Mouse (Mus musculus): ENCODE results near the gene Spryd3. TPM values are rescaled to one million over a fixed set of nuclear protein-coding genes. Genes with fewer than 3 reads are reported as not detected.

Spryd3 gene
- total RNA-seq, 2 experiments from 2014 or later: 141 to 151 TPM

DNA sequence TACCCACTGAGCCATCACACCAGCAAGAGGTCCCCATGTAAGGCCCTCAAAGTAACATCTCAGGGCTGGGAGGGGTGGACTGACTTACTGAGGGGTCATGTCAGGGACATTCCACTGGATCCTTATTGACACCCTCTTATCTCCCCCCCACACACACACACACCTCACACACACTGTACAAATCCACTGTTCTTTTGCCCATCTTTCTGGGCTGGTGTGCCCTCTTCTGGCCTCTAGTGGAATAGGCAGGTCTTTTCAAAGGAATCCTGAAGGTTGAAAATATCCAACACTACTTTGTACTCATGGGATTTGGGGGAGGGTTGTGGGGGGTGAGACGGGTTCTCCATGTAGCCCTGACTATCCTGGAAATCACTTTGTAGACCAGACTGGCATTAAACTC is 10.8 kb upstream of the Spryd3 start:
- DNase-seq: no peak

GRCm38 (mm10) chr15:102146089-102146488 is 10.1 kb upstream of the Spryd3 start:
- DNase-seq: no peak

DNA sequence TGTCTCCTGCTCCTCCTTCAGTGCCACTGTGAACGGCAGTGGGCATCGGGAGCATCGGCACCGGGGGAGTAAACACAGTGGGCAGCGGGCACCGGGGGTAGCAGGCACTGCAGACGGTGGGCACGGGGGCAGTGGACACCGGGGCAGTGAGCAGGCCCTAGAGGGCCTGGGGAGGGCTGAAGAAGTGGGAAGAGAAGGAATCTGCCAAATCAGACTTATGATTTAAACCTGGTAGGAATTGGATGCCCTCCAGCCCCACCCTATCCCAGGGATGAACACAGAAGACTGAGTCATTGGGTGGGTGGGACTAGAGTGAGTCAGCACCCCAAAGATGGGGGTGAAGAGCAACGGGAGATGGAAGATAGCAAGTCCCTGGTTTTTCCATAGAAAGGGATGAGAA is 9.3 kb upstream of the Spryd3 start:
- peak in 1 of 2 experiments; percentile 23 for DNase-seq

DNA sequence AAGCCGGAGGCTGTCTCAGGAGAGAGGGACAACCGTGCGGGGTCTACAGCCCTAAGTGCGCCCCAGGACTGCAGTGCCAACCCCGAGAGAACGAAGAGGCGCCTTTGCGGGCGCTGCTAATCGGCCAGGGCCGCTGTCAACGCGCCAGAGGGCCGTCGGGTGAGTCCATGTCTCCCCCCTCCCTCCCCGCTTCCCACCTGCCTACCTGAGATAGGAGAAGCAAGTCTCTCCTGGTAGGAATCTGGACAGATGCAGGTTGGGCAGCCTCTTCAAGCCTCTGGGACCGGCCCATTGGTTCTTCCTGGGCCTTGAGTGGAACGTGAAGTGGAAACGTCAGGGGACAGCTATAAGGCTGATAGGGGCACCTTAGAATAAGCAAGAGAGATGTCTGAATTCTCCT is 8.7 kb upstream of the Spryd3 start:
- DNase-seq: no peak

DNA sequence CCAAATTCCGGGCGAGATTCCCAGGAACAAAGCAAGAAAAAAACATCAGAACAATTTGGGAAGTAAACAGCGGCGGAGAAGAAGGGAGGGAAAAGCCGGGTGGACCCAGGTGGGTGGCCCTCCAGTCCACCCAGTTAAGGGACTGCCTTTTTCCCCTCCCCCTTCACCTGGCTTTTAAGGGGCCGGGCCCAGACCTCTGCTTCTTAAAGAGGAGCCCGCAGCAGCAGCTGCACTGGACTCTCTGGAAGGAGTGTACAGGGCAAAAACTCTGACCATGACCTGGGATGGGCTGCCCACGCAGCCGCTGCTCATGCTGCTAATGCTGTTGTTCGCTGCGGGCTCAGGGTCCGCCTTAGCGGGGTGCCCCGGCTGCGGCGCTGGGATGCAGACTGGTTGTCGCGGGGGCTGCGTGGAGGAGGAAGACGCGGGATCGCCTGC is 8.3 kb upstream of the Spryd3 start, which contains the start of gene Igfbp6:
Gene Igfbp6, plus strand, starts transcription at position 89 of the 438 bp plus-strand sequence.
- no peak for DNase-seq

GRCm38 (mm10) chr15:102142914-102143912 is 7.2 kb upstream of the Spryd3 start:
- DNase-seq: no peak

- no peak for DNase-seq
Observed at GRCm38 (mm10) chr15:102141120-102141519, 5.1 kb upstream of the Spryd3 start.

- no peak for DNase-seq
Observed at GRCm38 (mm10) chr15:102135522-102136128, 409 bp downstream of the Spryd3 start.

DNA sequence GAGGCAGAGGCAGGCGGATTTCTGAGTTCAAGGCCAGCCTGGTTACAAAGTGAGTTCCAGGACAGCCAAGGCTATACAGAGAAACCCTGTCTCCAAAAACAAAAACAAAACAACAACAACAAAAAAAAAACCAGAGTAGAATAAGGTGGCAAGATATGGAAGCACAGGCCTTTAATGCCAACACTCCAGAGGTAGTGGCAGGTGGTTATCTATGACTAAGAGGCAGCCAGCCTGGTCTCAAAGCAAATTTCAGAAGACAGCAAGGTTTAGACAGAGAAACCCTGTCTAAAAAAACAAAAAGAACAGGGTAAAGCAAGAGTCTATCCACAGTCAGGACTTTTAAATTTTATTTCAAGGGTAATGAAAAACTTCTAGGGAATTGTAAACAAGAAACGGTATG is 1.3 kb downstream of the Spryd3 start:
- no peak for DNase-seq

DNA sequence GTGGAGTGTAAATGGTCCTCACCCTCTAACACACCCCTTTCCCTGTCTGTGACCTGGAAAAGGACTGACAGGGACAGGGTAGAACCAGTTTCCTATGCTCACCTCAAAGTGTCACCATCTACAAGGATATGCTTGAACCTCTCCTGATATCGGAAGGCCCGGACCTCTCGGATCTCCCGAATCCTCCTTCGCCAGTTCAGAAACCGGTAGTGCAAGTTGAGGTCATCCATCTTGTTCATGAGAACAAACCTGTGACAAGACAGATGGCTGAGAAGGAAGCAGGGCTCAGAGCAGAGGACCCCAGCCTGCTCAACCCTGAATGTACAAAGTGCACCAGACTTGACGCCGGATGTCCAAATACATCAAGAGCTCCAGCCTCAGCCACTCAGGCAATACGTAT is 2.7 kb downstream of the Spryd3 start:
- DNase-seq: no peak

DNA sequence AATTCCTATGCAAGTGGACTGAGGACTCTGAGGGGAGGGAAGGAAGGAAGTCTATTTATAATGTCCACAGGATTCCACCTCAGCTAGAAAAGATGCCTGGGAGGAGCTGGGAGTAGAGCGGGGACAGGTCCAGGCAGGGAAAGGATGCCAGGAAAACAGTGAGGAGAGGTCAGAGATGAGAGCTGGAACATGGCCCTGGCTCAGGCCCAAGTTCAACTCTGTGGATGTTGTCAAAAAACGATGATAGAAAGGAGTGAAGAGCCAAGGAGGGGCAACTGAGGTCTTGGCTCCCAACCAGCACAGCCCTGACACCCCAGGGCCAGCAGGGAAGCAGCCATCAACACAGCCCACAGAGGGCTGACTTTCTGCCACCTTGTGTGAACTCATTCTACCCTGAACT is 9.7 kb downstream of the Spryd3 start:
- DNase-seq: no peak

DNA sequence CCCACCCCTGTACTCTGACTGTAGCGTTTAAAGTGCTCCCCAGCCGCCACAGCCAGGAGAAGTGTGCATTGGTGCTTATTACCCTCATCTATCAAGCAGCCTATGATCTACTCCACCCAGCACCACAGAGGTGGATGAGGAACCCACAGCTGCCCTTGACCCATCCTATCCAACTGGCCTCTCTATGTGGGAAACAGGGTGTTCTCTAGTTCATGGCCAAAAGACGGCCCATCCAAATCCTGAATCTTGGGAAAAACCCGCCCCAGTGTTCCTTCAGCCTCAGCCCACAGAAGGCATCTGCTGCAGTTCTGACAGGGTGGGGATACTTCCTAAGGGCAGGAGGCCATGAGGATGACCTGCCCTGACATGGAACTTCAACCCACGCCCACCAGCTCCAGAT is 15.5 kb downstream of the Spryd3 start:
- DNase-seq: no peak

DNA sequence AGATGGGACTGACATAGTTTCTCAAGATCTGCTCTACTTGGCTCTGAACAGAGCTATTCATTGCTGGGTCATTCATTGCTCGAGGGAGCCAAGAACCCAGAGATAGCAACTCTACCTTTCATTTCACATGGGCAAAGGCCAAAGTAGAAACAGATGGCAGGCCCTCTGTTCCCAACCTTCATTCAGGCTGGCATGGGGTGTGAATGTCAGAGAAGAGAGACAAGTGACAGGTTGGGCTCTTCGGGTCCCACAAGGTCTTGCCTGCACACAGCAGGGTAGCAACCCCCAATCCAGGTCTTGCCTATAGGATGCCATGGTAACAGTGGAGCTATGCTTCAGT is 16.2 kb downstream of the Spryd3 start:
- DNase-seq: no peak

GRCm38 (mm10) chr15:102119121-102119830 is 16.8 kb downstream of the Spryd3 start:
- no peak for DNase-seq

GRCm38 (mm10) chr15:102118591-102118990 is 17.4 kb downstream of the Spryd3 start:
- DNase-seq: no peak

GRCm38 (mm10) chr15:102117461-102118443 is 18.3 kb downstream of the Spryd3 start:
- DNase-seq: no peak

DNA sequence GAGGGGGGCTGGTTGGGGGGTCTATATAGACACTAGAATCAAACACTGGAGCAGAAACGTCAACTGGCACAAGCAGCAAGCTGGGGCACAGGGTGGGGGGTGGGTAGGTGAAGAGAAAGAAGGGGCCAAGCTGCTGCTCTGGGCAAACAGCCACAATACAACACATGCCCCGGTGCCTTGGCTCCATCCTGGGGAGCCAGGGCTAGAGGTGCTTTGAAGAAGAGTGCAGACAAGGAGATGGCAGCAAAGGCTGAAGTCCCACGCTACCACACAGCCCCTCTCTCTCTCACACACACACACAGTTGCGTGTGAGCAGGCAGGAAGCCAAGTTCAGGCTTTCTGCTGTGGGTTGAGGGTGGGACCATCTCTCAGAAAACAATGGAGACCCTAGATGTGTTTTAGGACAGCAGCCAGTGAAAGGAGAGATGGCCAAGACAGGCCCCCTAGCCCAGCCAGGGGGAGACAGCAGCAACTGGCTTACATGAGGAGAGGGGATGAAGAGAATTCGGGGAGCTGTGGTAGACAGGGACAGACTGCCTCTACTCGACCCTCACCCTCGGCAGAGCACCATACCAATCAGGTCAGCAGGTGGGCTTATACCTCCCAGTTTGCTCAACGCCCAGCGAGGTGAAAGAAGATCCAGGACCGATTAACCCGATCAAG is 19.1 kb downstream of the Spryd3 start:
- DNase-seq: no peak

DNA sequence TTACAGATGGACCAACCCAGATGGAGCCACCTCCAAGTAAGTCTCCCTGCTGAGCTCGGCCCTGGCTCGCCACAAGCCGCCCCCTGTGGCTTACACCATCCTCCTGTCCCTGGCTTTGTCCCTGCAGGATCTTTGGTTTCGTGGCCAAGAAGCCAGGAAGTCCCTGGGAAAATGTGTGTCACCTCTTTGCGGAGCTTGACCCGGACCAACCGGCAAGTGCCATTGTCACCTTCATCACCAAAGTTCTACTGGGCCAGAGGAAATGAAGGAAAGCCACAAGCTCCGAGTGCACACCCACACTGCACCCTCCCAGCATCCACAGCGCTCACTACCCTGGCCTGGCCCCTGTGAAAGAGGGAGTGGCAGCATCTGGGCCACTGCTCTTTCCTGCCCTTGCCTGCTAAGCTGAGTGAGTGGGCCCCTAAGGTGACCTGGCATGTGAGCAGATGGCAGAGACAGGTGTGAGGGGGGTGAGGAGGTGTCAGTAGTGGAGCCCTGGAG is 20.3 kb downstream of the Spryd3 start:
- DNase-seq: no peak

DNA sequence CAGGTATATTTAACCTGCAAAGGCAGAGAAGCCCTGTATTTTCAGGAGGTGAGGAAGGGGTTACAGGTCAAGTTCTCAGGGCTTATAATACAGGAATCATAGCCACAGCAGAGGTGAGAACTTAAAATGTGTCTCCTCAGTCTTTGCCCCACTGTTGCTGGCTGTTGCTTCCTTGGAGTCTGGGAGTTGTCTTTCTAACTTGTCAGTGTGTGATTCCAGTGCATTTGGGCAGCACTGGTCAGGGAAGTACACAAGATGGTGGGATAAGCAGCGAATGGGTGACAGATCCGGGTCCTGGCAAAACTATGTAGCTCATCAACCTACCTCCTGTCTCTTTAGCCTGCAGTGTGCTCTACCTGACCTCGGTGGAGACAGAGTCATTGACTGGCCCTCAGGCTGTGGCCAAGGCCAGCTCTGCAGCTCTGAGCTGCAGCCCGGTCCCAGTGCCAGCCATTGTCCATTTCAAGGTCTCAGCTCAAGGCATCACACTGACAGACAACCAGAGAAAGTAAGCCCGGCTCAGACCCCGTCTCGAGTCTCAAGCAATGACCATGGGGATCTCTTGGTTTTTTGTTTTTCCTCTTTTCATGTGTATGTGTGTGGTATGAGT is 21.3 kb downstream of the Spryd3 start:
- DNase-seq: no peak

DNA sequence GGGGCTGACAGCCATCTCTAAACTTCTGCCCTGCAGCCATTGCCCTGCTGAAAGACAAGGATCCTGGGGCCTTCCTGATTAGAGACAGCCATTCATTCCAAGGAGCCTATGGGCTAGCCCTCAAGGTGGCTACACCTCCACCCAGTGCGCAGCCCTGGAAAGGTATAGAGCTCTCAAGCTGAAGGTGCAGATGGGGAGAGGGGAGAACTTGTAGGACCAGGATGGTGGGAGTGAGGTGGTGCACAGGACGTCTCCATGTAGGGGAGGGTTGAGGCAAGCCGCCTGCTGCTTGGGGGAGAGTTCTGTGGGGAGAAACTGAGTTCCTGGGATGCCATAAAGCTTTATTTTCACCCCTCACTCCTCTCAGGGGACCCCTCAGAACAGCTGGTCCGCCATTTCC is 22.4 kb downstream of the Spryd3 start:
- no peak for DNase-seq

- DNase-seq: no peak
Observed at GRCm38 (mm10) chr15:102112827-102113226, 23.2 kb downstream of the Spryd3 start.
